Mouse (Mus musculus) monocyte, adult 5-6 weeks (primary cell): Measurements from ENCODE around the gene Tsga10ip. TPM values are rescaled to one million over a fixed set of nuclear protein-coding genes. Genes with fewer than 3 reads are reported as not detected.

Experiments
- ATAC-seq: fragments of 153-309, 156-312 bp; replicated peaks from 2 replicates; pipeline ENCODE4 v1.8.0; 2017; ENCODE audit warnings: mild to moderate bottlenecking; ENCODE audit not compliant: low TSS enrichment, insufficient number of reproducible peaks, severe bottlenecking, poor library complexity, low FRiP score
- total RNA-seq: library from RNA; stranded (forward); fragments of 200-1000, 200-491, 200-594 nt; gene quantifications from 3 replicates; pipeline ENCODE4 v1.2.3, GENCODE M21; 2017

The Tsga10ip gene
- total RNA-seq, 1 experiment from 2014 or later = not detected

DNA sequence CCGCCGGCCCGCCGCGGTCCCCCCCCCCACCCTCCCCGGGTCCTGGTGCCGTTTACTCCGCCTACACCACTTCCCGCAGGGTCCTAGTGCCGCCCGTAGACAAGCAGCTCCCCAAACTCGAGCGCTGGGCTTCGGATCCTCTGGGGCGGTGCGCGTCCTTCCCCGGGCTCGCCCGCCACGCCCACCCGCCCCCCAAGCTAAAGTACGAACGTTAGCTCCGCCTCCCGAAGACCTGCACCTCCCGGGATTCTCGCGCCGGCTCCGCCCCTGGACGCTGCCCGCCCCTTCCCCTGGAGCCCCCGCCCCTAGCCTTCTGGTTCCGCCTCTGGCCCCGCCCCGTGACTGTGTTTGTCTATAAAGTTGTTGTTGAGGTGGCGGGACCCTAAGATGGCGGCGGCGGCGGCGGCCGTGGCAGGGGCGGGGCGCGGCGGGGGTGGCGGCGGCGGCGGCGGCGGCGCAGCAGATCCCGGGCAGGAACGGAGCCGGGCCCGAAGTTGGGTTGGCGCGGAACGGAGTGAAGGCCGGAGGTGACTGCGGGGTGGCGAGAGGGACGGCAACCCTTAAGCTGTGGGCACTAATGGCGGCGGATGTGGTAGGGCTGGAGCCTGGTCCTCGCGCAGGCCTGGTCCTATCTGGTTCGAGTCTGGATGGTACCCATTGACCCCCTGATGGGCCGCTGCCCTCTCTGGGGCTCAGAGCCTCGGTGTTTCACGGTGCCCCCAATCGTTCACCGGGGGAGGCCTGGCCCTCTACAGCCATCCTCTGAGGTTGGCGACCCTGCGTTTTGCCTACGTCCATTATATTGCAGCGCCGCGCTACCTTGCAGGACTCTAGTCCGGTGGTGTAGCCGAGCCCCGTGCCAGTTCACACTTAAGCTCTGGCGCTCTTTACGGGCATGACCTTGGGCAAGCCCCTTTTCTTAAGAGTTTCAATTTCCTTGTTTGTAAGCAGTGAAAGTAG is 22.7 kb upstream of the Tsga10ip start, which contains the start of the genes Drap1 and AI837181:
Gene Drap1, minus strand, starts transcription at position 198 of the 960 bp plus-strand sequence.
Gene AI837181, plus strand, starts transcription at position 363 of the 960 bp plus-strand sequence.
- peak; percentile 66 for ATAC-seq

DNA sequence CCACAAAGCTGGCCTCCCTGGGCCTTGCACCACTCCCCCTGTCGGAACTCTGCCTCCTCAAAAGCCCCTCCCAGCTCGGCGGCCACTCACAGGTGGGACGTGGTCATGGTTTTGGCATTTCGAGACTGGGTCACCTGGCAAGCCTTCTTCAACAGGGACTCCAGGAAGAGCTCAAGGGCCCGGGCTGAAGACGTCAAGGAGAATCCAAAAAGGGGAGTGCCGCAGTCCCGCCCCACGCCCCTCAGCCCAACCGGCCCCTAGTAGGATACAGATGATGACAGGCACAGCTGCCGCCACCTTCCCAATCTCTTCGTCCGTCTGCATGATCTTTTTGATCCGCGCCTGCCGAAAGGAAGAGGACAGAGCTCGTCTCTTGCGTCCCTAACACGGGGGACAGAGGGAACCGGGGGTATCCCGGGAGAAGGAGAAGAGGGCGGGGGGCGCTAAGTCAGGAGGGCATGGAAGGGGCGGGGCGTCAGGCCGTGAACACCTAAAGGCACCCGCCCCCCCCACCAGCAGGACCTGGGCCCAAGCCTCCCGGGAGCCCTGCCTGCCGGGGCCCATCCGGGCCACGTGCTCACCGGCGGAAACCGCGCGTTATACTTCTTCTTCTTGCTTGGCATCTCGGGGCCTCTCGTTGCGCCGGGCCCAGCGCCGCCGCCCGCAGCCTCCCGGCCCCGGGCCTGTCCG is 21.9 kb upstream of the Tsga10ip start:
- ATAC-seq = peak; percentile 5; the same call in 1 of the 2 replicates

DNA sequence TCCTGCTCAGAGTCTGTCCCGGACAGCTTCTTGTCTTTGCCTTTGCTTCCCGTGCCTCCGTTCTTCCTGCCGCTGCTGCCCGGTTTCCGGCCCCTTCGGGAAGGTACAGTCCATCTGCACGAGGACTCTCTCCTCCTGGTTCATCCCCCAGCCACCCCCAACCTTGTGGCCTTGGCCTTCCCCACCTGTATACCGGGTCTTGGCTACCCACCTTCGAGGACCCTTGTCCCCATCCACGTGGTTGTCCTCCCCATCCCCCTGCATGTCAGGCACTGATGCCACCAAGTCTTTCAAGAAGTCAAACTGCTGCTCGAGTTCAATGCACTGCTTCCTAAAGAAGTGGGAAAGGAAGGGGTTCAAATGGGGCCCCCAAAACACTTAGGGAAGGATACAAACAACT is 21.2 kb upstream of the Tsga10ip start:
- no peak for ATAC-seq

DNA sequence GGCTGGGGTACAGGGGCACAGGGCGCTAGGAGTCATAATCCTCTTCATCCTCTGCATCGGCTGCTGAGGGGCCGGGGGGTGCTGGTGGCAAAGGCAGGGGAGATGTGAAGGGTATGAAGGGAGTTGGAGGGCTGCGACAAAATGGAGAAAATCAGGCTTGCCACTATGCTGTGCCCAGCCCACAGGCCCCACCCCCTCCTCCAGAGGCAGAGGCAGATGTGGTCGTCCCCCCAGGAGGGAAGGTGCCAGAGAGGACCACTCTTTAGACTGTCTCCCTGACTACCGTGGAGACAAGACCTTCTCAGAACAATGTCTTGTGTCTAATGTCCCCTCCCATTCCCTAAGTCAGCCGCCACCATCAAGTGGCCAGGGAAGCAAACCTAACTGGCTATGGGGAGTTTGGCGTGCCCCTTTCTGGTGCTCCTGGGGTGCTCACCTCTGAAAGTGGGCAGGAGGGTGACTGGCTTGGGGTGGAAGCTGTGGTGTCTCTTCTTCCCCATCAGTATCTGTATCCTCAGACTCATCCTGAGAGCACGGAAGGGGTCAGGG is 20.6 kb upstream of the Tsga10ip start:
- ATAC-seq = no peak

DNA sequence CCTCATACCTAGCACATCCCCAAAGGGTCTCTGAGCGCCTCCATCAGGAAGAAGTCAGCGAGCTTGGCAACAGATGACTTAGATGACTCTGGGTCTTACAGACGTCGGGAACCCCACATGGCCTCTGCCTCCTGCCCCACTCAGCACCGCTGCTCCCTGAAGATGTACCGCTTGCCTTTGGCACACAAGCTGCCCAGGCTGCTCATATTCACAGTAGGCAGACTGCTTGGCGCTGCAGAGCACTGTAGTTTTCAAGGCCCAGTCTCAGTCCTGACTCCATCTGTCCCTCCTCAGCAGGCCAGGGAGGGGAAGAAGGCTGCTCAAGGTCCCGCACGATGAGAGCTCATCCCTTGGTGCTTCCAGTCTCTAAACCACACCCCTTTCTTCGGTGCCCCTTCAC is 19.9 kb upstream of the Tsga10ip start:
- no peak for ATAC-seq

DNA sequence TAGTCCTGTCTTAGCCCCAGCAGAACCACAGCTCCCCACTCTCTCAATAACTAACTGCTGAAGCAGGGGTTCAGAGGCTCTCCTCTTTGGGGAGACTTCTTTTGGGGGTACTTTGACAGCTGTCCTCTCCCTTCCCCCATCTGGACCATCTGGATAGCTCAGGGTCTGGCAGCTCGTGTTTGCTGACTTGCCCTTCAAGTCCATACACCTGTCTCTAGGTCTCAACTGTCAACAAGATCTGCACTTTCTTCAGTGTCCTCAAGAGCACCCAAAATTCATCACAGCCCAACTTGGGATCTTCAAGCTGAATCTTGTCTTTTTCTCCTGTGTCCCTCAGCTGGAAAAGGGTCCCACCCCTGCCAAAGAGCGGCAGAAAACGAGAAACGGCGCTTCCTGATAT is 19.5 kb upstream of the Tsga10ip start:
- ATAC-seq = no peak

DNA sequence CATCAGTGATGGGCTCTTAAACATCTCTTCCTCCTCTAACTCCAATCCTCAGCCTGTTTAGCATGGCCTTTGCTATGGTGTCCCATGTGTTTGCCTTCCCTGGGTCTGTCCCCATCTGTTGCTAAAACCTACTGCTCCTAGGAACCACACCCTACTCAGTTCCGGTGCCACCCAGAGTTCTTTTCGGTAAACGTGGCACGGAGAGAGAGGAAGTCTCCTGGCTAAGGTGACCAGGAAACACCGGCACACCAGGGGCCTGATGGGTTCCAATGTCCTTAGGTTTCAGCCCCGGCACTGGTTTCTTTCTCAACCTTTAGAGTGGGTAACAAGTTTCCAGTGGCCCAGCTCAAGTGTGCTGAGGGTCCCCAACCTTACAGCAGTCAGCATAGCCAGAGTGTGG is 18.3 kb upstream of the Tsga10ip start:
- no peak for ATAC-seq

DNA sequence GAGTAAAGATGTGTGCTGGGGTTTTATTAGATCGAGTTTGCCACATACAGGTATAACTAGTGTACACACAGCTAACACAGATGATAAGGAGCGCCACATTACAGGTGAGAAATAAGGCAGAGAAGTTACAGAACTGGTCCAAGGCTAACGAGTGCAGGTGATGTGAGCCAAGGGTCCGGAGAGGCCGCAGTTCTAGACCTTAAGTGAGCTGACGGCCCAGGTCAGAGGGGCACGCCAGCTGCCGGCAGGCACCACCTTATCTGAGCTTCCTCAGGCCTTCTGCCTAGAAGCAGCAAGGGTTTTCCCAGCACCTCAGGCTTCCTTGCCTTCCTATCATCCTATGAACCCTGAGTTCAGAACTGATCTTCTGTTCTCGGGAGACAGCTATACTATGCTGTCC is 17.3 kb upstream of the Tsga10ip start:
- ATAC-seq = no peak

DNA sequence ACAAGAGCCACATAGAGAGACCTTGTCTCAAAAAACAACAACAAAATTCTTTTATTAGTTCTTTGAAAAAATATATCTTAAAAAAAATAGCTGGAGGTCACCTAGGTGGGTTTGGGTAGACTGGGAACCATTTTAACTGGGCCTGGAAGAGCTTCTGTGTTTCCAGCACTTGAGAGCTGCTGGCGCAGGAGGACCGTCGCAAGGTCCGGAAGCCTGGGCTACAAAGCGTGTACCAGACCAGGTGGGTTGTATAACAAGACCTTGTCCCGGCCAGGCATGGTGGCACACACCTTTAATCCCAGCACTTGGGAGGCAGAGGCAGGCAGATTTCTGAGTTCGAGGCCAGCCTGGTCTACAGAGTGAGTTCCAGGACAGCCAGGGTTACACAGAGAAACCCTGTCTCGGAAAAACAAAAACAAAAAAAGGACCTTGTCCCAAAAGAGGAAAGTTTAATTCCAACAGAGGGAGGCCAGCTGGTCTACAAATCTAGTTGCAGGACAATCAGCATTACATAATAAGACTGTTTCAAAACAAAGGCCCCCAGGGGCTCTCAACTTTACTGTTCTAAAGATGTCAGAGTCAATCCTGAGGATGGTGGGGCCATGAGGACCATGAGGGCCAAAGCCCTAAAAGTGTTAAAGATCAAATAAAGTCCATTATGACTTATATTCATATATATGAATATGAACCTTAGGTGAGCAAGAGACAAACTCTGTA is 16.6 kb upstream of the Tsga10ip start:
- ATAC-seq = no peak

DNA sequence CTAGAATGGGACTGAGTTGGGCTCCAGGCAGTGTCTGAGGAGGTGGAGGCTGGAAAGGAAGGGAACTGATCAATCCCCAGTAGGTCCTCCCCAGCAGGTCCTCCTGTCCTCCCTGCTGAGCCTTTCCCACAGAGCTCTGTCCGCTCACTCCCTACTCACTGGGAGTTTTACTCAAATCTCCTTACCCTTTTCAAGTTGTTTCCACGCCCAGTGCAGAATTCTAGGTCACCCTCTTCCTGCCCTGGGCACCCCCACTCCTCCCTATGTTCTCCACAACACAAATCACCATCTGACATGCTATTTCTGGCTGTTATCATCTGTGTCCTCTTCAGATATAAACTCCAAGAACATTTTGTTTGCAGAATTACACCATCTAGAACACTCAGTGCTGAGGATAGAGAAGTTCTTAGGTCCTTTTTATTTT is 12.2 kb upstream of the Tsga10ip start:
- ATAC-seq = no peak

DNA sequence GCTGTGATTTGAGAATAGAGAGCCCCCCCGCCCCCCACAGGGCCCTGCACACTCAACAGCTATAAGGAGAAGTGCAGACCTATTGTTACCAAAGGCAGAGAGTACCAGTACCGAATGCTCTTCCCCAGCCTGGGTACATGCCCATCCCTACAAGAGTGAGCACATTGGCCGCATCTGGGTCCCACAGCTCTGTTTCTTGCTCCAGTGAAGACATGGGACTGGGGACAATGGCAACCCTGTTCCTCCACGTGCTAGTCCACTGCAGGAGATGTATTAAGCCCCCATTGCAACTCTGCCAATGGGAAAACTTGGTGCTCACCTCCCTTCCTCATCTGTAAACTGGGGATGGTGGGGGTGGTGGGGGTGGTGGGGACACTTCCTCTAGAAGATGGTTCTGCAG is 11.5 kb upstream of the Tsga10ip start:
- ATAC-seq = no peak

DNA sequence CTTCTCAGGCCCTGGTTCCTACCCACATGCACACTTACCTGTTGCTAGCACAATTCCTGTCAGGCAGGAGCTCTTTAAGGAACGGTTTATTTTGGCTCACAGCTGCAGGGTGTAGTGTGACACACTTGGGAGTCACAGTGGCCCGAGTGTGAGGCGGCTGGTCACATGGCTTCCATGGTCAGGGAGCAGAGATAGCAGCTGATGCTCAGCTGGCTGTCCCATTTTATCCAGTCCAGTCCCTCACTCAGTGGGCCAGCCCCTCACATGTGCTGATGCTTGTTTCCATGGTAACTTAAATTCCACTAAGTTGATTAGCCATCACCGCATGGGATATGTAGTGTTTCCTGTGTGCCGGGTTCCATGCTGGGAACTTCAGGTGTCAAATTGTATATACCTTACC is 9.6 kb upstream of the Tsga10ip start:
- no peak for ATAC-seq

DNA sequence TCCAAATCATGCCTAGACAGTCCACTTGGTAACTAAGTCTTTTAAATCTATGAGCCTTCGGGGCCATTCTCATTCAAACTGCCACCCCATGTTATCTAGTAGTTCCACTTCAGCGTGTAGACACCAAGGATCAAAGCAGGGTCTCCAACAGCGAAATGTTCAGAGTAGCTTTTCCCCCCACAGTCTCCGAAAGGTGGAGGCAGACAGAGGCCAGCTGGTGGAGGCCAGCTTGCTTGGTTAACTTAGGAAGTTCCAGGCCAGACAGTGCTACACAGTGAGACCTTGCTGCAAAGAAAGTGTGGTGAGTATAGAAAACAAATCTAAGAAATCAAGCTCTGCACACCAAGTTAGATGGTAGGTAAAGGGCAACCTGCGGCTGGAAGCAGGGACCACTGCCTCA is 8.3 kb upstream of the Tsga10ip start:
- ATAC-seq = no peak

DNA sequence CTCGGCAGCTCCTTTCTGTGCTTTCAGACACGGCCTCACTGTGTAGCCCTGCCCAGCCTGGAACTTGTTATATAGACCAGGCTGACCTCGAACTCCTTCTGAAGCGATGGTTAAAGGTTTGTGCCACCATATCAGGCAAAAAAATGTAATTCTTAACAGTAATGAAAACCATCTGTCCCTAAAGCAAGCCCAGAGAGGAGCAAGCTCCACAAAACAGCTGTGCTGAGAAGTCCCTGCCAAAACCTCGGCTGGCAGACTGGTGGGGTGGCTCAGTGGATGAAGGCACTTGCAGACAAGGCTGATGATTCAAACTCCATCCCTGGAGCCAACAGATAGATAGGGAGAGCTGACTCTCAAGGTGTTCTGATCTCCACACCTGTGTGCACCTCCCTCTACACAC is 6.7 kb upstream of the Tsga10ip start:
- ATAC-seq = no peak

DNA sequence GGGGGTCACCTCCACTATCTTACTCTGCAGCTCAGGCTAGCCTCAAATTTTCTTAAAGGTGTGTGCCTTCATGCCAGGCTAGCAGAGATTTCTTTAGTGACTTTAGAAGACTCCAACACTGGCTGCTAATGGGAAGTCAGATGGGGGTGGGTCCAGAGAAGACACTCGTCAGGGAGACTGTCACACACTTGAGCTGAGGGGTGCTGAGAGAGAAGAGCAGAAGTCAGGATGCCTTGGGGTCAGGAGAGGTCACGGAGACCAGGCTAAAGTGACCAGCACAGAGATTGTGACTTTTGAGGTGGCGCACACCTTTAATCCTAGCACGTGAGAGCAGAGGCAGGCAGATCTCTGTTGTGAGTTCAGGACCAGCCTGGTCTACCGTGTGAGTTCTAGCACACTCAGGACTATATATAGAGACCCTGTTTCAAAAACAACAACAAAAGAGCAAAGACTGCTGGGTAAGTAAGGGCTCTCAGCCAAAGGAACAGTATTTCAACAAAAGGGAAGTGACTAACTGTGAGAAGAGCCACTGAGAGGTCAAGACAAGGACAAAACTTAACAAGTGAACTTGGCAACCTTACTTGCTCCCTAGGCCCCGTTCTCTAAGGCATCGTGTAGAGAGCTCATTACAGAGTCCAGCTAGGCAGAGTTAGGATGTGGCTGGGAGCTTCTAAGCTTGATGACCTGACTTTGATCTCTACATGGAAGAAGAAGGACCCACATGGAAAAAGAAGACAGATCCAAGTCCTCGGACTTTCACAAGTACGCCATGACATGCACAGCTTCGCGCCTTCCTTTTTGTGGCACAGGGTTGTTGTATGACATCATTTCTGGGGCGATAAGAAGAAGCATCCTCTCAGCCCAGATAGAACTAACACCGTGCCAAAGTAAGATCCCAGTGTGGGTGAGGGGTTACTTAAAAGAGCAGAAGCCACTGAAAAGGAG is 6.0 kb upstream of the Tsga10ip start:
- ATAC-seq = peak; percentile 62

DNA sequence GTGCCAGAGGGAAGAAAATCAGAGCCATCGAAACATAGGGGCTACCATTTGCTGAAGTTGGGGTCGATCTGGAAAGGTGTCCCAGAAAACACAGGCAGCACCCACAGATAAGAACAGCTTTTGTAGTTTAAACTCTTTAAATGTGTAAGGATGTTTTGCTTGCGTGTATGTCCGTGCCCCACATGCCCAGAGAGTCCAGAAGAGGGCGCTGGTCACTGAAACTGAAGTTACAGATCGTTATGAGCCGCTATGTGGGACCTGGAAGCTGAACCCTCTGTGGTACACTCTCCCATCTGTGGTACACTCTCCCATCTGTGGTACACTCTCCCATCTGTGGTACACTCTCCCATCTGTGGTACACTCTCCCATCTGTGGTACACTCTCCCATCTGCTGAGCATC is 4.8 kb upstream of the Tsga10ip start:
- ATAC-seq = peak; percentile 34

DNA sequence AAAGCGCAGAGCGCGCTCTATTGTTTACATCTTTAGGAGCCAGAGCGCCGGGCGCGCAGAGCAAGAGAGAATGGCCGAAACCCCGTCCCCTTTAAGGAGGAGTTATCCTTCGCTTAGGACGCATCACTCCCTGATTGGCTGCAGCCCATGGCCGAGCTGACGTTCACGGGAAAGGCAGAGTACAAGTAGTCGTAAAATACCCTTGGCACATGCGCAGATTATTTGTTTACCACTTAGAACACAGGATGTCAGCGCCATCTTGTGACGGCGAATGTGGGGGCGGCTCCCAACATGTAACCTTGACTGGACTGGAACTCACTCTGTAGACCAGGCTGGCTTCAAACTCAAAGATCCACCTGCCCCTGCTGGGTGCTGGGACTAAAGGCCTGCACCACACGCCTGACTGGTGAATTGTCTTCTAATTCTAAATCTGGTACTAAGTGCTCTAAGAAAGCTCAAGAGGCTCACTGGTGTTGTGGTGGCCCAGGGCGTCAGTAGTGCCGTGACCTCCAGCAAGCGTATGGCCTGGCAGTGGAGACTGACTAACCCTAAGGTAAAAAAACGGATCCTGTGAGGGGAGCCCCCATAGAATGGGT is 4.3 kb upstream of the Tsga10ip start:
- ATAC-seq = peak; percentile 16
